Comparison of ENCODE assay signal across 10 mouse cellular contexts in genomic region chr2:24923561-24923960, GRCm38 (mm10). TPM values are rescaled to one million over a fixed set of nuclear protein-coding genes. Genes with fewer than 3 reads are reported as not detected.
A peak's percentile ranks its signal among the peaks of the same experiment; 100 is the strongest.
DNase-seq lines count a peak whose midpoint lies in the region; ATAC-seq and TF ChIP-seq lines count a peak whose summit lies in the region.
"Had no signal": no experiment of that assay in that cellular context is flagged by ENCODE, and none has a peak within 500 bp of the region (broad histone marks: within the 10 kb centered on the region; RNA-seq: fewer than 3 reads in every experiment).

No protein-coding gene starts in this region.

- H3K4me3 ChIP-seq in kidney, embryonic 15.5 days (replicated peaks), result no peak overlapping the region
- H3K4me3 ChIP-seq in CH12.LX (replicated peaks in 1 of 3; ENCODE audit: low read depth in 2 of 3, low read length in 2 of 3, poor library complexity in 1 of 3), result no peak overlapping the region
- H3K4me3 ChIP-seq: forebrain, embryonic 15.5 days; heart, embryonic 13.5 days had no signal

- no peaks in the 10 kb centered on the region for H3K9me3 ChIP-seq in kidney, embryonic 15.5 days (replicated peaks)
- no peaks in the 10 kb centered on the region for H3K9me3 ChIP-seq in CH12.LX (replicated peaks; ENCODE audit: low read length)
- H3K9me3 ChIP-seq: forebrain, embryonic 15.5 days; heart, embryonic 13.5 days had no signal

- H3K27me3 ChIP-seq in kidney, embryonic 15.5 days, result no peaks in the 10 kb centered on the region
- H3K27me3 ChIP-seq in CH12.LX (replicated peaks), result no peaks in the 10 kb centered on the region
- H3K27me3 ChIP-seq: forebrain, embryonic 15.5 days; heart, embryonic 13.5 days had no signal

- WGBS in kidney, embryonic 15.5 days, result 58% methylated on average over 2 of the region's 2 CpGs

- peak; percentile 29 to 67; a peak in 3 of 4 replicates for TF ChIP-seq CTCF in CH12.LX (conservative IDR thresholded peaks at IDR 0.05 in 1 of 2, IDR thresholded peaks at IDR 0.05 in 1 of 2; ENCODE audit: low read depth in 2 of 2, low read length in 2 of 2)

- peaks cover 15% of the 10 kb centered on the region for H3K4me1 ChIP-seq in kidney, embryonic 15.5 days
- peaks cover 4 to 24% of the 10 kb centered on the region in 2 experiments for H3K4me1 ChIP-seq in CH12.LX (ENCODE audit: control insufficient read depth in 1 of 2, insufficient read depth in 2 of 2)
- H3K4me1 ChIP-seq: forebrain, embryonic 15.5 days had no signal

- H3K79me2 ChIP-seq in CH12.LX (replicated peaks; ENCODE audit: control insufficient read depth, extremely low read depth, insufficient read depth, poor library complexity, severe bottlenecking), result peaks cover 5% of the 10 kb centered on the region; the same call in 1 of the 2 replicates

- TF ChIP-seq EP300 in CH12.LX (IDR thresholded peaks at IDR 0.05; ENCODE audit: low read length), result no peak

- no peak overlapping the region for H3K27ac ChIP-seq in kidney, embryonic 15.5 days
- no peak overlapping the region for H3K27ac ChIP-seq in CH12.LX (ENCODE audit: insufficient read depth, low read depth)
- H3K27ac ChIP-seq: forebrain, embryonic 15.5 days; heart, embryonic 13.5 days had no signal

- peak; percentile 61 for TF ChIP-seq RAD21 in CH12.LX (IDR thresholded peaks at IDR 0.05; ENCODE audit: low read depth, low read length)

- DNase-seq in CD4-positive, CD25-positive, alpha-beta regulatory T cell, adult 2 months (ENCODE audit: low read depth, low spot score), result peak; percentile 35
- DNase-seq in kidney, adult 18-20 months, result peak; percentile 15
- DNase-seq in CH12.LX (ENCODE audit: extremely low read depth), result no peak
- peak; percentile 32 for DNase-seq in embryo, embryonic 10.5 days (ENCODE audit: low spot score)
- no peak for DNase-seq in right cerebral cortex, postnatal 36 days (ENCODE audit: low spot score in 2 of 2)
- no peak for DNase-seq in right cerebral cortex, adult 2 months (ENCODE audit: low spot score in 2 of 2)

- dilution Hi-C loops in CH12.LX (cut with MboI; ENCODE audit: extremely low pct_ligation_motif_present, extremely low pct_unique_long_range_greater_than_20kb, low sequenced_read_pairs), result no loop called here

- no peak overlapping the region for H3K4me2 ChIP-seq in kidney, embryonic 15.5 days
- no peak overlapping the region for H3K4me2 ChIP-seq in CH12.LX (ENCODE audit: insufficient read depth, low read depth, poor library complexity, severe bottlenecking)
- H3K4me2 ChIP-seq: forebrain, embryonic 15.5 days; heart, embryonic 13.5 days had no signal

- ATAC-seq in CD4-positive, CD25-positive, alpha-beta regulatory T cell, adult 4 months, result no peak
- no peak for ATAC-seq in kidney, embryonic 15.5 days (replicated peaks; ENCODE audit: low FRiP score)
- ATAC-seq: forebrain, embryonic 15.5 days had no signal

- in situ Hi-C loops in CH12.LX (cut with MboI; ENCODE audit: low pct_ligation_motif_present, low pct_unique_long_range_greater_than_20kb, low sequenced_read_pairs), result no loop called here

- H3K9ac ChIP-seq in kidney, embryonic 15.5 days, result no peak overlapping the region
- H3K9ac ChIP-seq in CH12.LX (ENCODE audit: insufficient read depth, low read depth), result no peak overlapping the region
- H3K9ac ChIP-seq: forebrain, embryonic 15.5 days; heart, embryonic 13.5 days had no signal

- peaks cover 5% of the 10 kb centered on the region; the same call in 1 of the 2 replicates for H3K36me3 ChIP-seq in kidney, embryonic 15.5 days
- peaks cover 18 to 34% of the 10 kb centered on the region in 2 experiments for H3K36me3 ChIP-seq in CH12.LX (replicated peaks in 1 of 2; ENCODE audit: control insufficient read depth in 1 of 2, insufficient read depth in 1 of 2, low read length in 1 of 2)
- H3K36me3 ChIP-seq: forebrain, embryonic 15.5 days; heart, embryonic 13.5 days had no signal

- no peak for TF ChIP-seq POLR2A in CH12.LX (IDR thresholded peaks at IDR 0.05; ENCODE audit: low read depth, low read length)

TF ChIP-seq in CH12.LX, 34 proteins besides CTCF, POLR2A, EP300 and RAD21:
- TF ChIP-seq SMC3 (IDR thresholded peaks at IDR 0.05; ENCODE audit: low read depth, low read length), result peak; percentile 45; the same call in 1 of the 2 replicates
- no peak for TF ChIP-seq ETS1 (conservative IDR thresholded peaks at IDR 0.05; ENCODE audit: low read depth, low read length)

RNA-seq across cellular contexts. Expression of gene Ehmt1, which starts 4.1 kb away (rescaled TPM):
- 10 to 100 TPM; 49.2 to 76.4 TPM for polyA plus RNA-seq in CD4-positive, CD25-positive, alpha-beta regulatory T cell, adult 4 months (2017; shearing (Covaris generic))
- 88.4 and 93.2 TPM in 2 replicates for polyA plus RNA-seq in kidney, embryonic 15.5 days (2015; fragmentation: Nextera tagmentation; extraction: Ambion mirVana)
- total RNA-seq in CH12.LX (2012; rRNA removed) (27.2 and 30.4 TPM in 2 replicates), CH12.LX (2014; rRNA removed) (21.4 and 25.5 TPM in 2 replicates)
- 30.7 and 33.4 TPM in 2 replicates for polyA plus RNA-seq in CH12.LX (2012; ENCODE audit: insufficient read length, low read depth)

RNA-seq across cellular contexts. Expression of gene Arrdc1, which starts 11.5 kb away (rescaled TPM):
- 100 to 1,000 TPM; 223 to 311 TPM for polyA plus RNA-seq in CD4-positive, CD25-positive, alpha-beta regulatory T cell, adult 4 months (2017; shearing (Covaris generic))
- polyA plus RNA-seq in kidney, embryonic 15.5 days (2015; fragmentation: Nextera tagmentation; extraction: Ambion mirVana), result 45.3 and 48.5 TPM in 2 replicates
- total RNA-seq in CH12.LX (2012; rRNA removed), result 25.9 and 31.5 TPM in 2 replicates
- total RNA-seq in CH12.LX (2014; rRNA removed), result 23.2 and 24.6 TPM in 2 replicates
- polyA plus RNA-seq in CH12.LX (2012; ENCODE audit: insufficient read length, low read depth), result 27.7 and 32.8 TPM in 2 replicates

RNA-seq across cellular contexts. Expression of gene Zmynd19, which starts 26.0 kb away (rescaled TPM):
- polyA plus RNA-seq in CD4-positive, CD25-positive, alpha-beta regulatory T cell, adult 4 months (2017; shearing (Covaris generic)), result 1 to 10 TPM in 1 of 2 experiments, under 1 TPM in 1; 0.89 to 1.4 TPM
- polyA plus RNA-seq in kidney, embryonic 15.5 days (2015; fragmentation: Nextera tagmentation; extraction: Ambion mirVana), result 15.9 and 22.9 TPM in 2 replicates
- total RNA-seq in CH12.LX (2012; rRNA removed) (40.9 and 49.7 TPM in 2 replicates), CH12.LX (2014; rRNA removed) (41.6 and 44.6 TPM in 2 replicates)
- polyA plus RNA-seq in CH12.LX (2012; ENCODE audit: insufficient read length, low read depth), result 70.2 and 90.9 TPM in 2 replicates

RNA-seq across cellular contexts. Expression of gene Dph7, which starts 38.6 kb away (rescaled TPM):
- 10 to 100 TPM; 34.2 to 42.6 TPM for polyA plus RNA-seq in CD4-positive, CD25-positive, alpha-beta regulatory T cell, adult 4 months (2017; shearing (Covaris generic))
- polyA plus RNA-seq in kidney, embryonic 15.5 days (2015; fragmentation: Nextera tagmentation; extraction: Ambion mirVana), result 28.3 and 29.5 TPM in 2 replicates
- total RNA-seq in CH12.LX (2012; rRNA removed) (24.1 and 24.6 TPM in 2 replicates), CH12.LX (2014; rRNA removed) (23.4 and 25.4 TPM in 2 replicates)
- polyA plus RNA-seq in CH12.LX (2012; ENCODE audit: insufficient read length, low read depth), result 24.7 and 26.1 TPM in 2 replicates

RNA-seq across cellular contexts. Expression of gene Mrpl41, which starts 51.3 kb away (rescaled TPM):
- 10 to 100 TPM; 91.6 to 98.5 TPM for polyA plus RNA-seq in CD4-positive, CD25-positive, alpha-beta regulatory T cell, adult 4 months (2017; shearing (Covaris generic))
- 116 and 127 TPM in 2 replicates for polyA plus RNA-seq in kidney, embryonic 15.5 days (2015; fragmentation: Nextera tagmentation; extraction: Ambion mirVana)
- total RNA-seq in CH12.LX (2012; rRNA removed) (58.3 and 77.3 TPM in 2 replicates), CH12.LX (2014; rRNA removed) (118 and 123 TPM in 2 replicates)
- 69.4 and 77.8 TPM in 2 replicates for polyA plus RNA-seq in CH12.LX (2012; ENCODE audit: insufficient read length, low read depth)

Comparison
In these comparisons a context has a peak if more than half of its experiments do, and no peak if none do; other contexts are left out.
1. DNase-seq: peak in CD4-positive, CD25-positive, alpha-beta regulatory T cell, adult 2 months (single experiment), kidney, adult 18-20 months (single experiment) and embryo, embryonic 10.5 days (single experiment); none in CH12.LX (single experiment), right cerebral cortex, postnatal 36 days (0 of 2) and right cerebral cortex, adult 2 months (0 of 2).